Mouse (Mus musculus) spleen, adult 18-20 months (tissue): Measurements from ENCODE around the gene Proser3.

Source experiments
- DNase-seq, 2 experiments: peaks; one replicate each; pipeline ENCODE4 v3.0.0; 2022; ENCODE audit warnings: mixed read lengths in 2 of 2

Proser3 gene

GRCm38 (mm10) chr7:30552102-30553020, at the start of gene Proser3, which contains the start of gene Hspb6:
Proser3 (minus strand) TSS chr7:30552299.
Hspb6 (plus strand) TSS chr7:30552178.
- peak; percentile 89 to 90 for DNase-seq

- DNase-seq: no peak
Observed at GRCm38 (mm10) chr7:30600651-30601050, 48.6 kb upstream of the Proser3 start.

GRCm38 (mm10) chr7:30599933-30600353, 47.8 kb upstream of the Proser3 start:
- DNase-seq: peak; percentile 33 to 38

- DNase-seq: no peak
Observed at GRCm38 (mm10) chr7:30598786-30599185, 46.7 kb upstream of the Proser3 start, which contains the start of gene Zbtb32. Zbtb32 (minus strand) TSS chr7:30598909.

- DNase-seq: no peak
Observed at GRCm38 (mm10) chr7:30596811-30597210, 44.7 kb upstream of the Proser3 start.

GRCm38 (mm10) chr7:30596093-30596492, 44.0 kb upstream of the Proser3 start:
- no peak for DNase-seq

GRCm38 (mm10) chr7:30594510-30595024, 42.5 kb upstream of the Proser3 start:
- no peak for DNase-seq

GRCm38 (mm10) chr7:30593579-30594509, 41.7 kb upstream of the Proser3 start:
- DNase-seq: no peak

- no peak for DNase-seq
Observed at GRCm38 (mm10) chr7:30592772-30593423, 40.8 kb upstream of the Proser3 start.

GRCm38 (mm10) chr7:30591605-30591951, 39.5 kb upstream of the Proser3 start:
- DNase-seq: no peak

GRCm38 (mm10) chr7:30590927-30591604, 39.0 kb upstream of the Proser3 start:
- DNase-seq: no peak

GRCm38 (mm10) chr7:30589435-30590301, 37.6 kb upstream of the Proser3 start:
- DNase-seq: peak; percentile 66 to 87

- peak; percentile 89 to 95 for DNase-seq
Observed at GRCm38 (mm10) chr7:30588676-30589434, 36.8 kb upstream of the Proser3 start, which contains the start of gene Kmt2b. Kmt2b (minus strand) TSS chr7:30588726.

GRCm38 (mm10) chr7:30587842-30588667, 36.0 kb upstream of the Proser3 start:
- no peak for DNase-seq

- no peak for DNase-seq
Observed at GRCm38 (mm10) chr7:30586455-30587020, 34.4 kb upstream of the Proser3 start.

- no peak for DNase-seq
Observed at GRCm38 (mm10) chr7:30585170-30585569, 33.1 kb upstream of the Proser3 start.

- DNase-seq: no peak
Observed at GRCm38 (mm10) chr7:30584339-30584738, 32.2 kb upstream of the Proser3 start.

GRCm38 (mm10) chr7:30581547-30581946, 29.4 kb upstream of the Proser3 start:
- DNase-seq: no peak

- no peak for DNase-seq
Observed at GRCm38 (mm10) chr7:30579950-30580349, 27.9 kb upstream of the Proser3 start.
